Mouse (Mus musculus): ENCODE measurements around the gene Nlgn2. TPM values are rescaled to one million over a fixed set of nuclear protein-coding genes. Genes with fewer than 3 reads are reported as not detected.

Gene Nlgn2
- polyA plus RNA-seq, 1 experiment from 2014 or later = 4.7 TPM

DNA sequence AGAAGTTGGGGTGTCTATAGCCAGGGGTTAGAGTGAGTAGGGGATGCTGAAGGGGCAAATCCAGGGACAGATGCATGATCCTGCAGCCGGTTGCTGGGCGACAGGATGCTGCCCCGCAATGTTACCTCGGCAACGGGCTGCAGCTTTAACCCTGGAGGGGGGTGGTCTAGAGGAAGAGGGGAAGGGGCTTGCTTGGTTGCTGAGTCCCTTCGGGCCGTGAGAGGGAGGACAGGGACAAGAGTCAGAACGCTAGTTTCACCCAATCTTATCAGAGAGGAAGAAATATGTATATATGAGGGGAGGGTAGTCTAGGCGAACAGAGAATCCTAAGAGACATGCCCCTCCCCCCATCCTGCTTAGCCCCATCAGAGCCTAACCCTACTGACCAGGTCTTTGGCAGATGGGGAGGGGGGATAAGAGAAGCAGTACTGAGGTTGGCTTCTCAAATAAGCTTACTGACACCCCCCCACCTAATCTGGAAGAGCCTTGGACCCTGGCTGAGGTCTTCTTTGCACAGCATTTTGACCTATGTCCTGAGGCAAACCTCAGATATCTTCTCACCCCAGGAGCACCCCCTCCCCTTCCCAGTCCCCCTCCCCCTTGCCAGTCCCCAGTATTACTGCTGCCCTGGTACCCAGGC lies 2.1 kb downstream of the Nlgn2 start:
- Histone ChIP-seq H3K36me3 (replicated peaks) (peaks cover 33% of the 10 kb centered on the region), H3K9me3 (no peaks in the 10 kb centered on the region), H3K27me3 (ENCODE audit: poor library complexity, severe bottlenecking) (peaks cover 52% of the 10 kb centered on the region), H3K4me3 (peak overlapping the region; percentile 75), H3K4me1 (peaks cover 69% of the 10 kb centered on the region), H3K27ac (peak overlapping the region; percentile 87)
- DNase-seq (ENCODE audit: extremely low spot score, low spot score) = peak; percentile 59
- 2% methylated on average over 9 of the region's 9 CpGs for WGBS

DNA sequence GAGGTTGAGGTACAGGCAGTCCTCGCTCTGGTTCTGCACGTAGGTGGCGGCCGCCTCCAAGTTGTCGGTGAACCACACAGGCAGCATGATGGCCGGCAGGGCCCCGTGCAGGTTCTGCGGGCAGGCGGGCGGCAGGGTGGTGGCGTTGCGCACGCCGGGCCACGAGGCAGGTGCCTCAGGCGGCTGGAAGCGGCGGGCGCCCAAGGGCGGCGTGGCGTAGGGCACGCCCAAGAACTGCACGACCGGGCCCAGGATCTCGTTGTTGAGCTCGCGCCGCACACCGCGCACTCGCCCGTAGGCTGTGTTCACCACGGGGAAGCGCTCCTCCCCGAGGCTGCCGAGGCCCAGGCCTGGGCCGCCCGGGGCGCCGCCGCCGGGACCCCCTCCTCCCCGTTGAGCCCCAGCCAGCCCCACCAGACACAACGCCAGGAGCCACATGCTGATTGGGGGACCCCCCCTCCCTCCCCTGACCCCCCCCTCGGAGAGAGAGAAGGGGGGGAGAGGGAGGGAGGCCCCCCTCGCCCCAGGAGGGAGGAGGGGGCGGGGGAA lies 3.5 kb downstream of the Nlgn2 start:
- no peak for DNase-seq (ENCODE audit: extremely low spot score, low spot score)
- peak overlapping the region; percentile 75 for H3K4me3 ChIP-seq
- peaks cover 37% of the 10 kb centered on the region for H3K36me3 ChIP-seq (replicated peaks)
- 6% methylated on average over 44 of the region's 48 CpGs for WGBS
- no peaks in the 10 kb centered on the region for H3K9me3 ChIP-seq
- H3K27ac ChIP-seq = peak overlapping the region; percentile 87
- H3K27me3 ChIP-seq (ENCODE audit: poor library complexity, severe bottlenecking) = peaks cover 52% of the 10 kb centered on the region
- peaks cover 66% of the 10 kb centered on the region for H3K4me1 ChIP-seq

DNA sequence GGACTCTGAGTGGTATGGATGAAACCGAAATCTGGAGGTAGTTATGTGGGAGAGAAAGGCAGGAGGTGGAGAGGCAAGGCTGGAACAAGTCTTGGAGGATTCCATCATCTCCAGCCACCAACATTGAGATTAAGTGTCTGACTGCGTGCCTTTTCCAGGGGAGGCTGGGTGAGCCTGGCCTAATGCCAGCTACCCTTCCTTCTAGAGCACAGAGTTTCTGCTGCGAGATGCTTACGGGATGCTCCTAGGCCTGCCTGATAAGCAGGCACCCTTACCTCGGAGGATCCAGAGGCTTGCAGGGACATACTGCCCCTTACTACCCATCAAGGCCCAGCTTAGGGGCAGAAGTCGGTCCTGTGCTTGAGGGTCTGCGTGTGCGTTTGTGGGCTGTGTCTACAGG lies 4.0 kb downstream of the Nlgn2 start:
- Histone ChIP-seq H3K4me1 (peaks cover 66% of the 10 kb centered on the region), H3K27me3 (ENCODE audit: poor library complexity, severe bottlenecking) (peaks cover 52% of the 10 kb centered on the region), H3K9me3 (no peaks in the 10 kb centered on the region), H3K27ac (peak overlapping the region; percentile 87), H3K4me3 (peak overlapping the region; percentile 75), H3K36me3 (replicated peaks) (peaks cover 42% of the 10 kb centered on the region)
- DNase-seq (ENCODE audit: extremely low spot score, low spot score) = no peak
- 63% methylated on average over 8 of the region's 8 CpGs for WGBS

DNA sequence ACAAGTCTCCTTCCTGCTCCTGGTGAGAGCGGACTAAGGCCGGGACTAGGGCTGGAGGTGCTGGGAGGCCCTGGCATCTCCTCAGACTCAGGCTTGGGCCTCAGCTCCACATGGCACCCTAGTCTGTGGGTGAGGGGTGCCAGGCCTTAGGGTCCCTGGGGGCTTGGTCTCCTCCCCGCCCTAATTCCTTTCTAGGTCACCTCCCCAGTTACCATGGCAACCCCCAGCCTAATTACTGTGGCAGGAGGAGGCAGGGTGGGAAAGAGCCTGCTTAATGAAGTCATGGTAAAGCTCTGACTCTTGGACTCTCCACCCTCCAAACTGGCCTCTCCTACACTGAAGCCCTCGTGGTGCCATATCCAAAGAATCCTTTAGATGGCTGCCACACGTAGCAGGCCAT lies 8.8 kb downstream of the Nlgn2 start:
- DNase-seq (ENCODE audit: extremely low spot score, low spot score) = no peak
- H3K36me3 ChIP-seq (replicated peaks) = peaks cover 86% of the 10 kb centered on the region

DNA sequence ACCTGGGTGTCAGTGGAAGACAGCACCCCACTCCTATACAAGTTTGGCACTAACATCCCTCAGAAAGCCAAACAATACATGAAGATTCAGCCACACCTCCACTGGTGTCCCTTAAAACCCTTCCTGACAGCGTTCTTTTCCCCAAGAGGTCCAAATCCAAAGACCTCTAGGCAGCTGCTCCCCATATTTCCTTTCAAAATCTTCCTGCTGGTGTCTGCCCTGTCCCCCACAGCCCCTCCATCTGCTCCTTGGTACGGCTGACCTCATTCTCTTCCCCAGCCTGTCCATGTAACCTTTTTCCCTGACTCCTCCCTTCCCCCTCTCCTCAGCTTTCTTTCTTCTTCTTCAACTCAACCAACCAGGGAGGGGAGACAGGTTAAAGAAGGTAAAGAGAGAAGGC lies 14.1 kb downstream of the Nlgn2 start:
- H3K9me3 ChIP-seq = peaks cover 7% of the 10 kb centered on the region; the same call in 1 of the 2 replicates
- H3K27me3 ChIP-seq (ENCODE audit: poor library complexity, severe bottlenecking) = no peaks in the 10 kb centered on the region
- 78% methylated on average over 2 of the region's 2 CpGs for WGBS
- H3K4me1 ChIP-seq = peaks cover 7% of the 10 kb centered on the region; the same call in 1 of the 2 replicates
- H3K4me3 ChIP-seq = no peak overlapping the region
- DNase-seq (ENCODE audit: extremely low spot score, low spot score) = no peak
- H3K36me3 ChIP-seq (replicated peaks) = peaks cover 50% of the 10 kb centered on the region
- H3K27ac ChIP-seq = no peak overlapping the region

More for the DNA sequence above, 8.8 kb downstream of the Nlgn2 start:
- Histone ChIP-seq H3K4me3 (no peak overlapping the region), H3K4me1 (peaks cover 31% of the 10 kb centered on the region), H3K27me3 (ENCODE audit: poor library complexity, severe bottlenecking) (peaks cover 20% of the 10 kb centered on the region), H3K9me3 (peaks cover 7% of the 10 kb centered on the region; the same call in 1 of the 2 replicates), H3K27ac (peak overlapping the region; percentile 35; the same call in 1 of the 2 replicates)
- WGBS = 75% methylated on average over 5 of the region's 5 CpGs

DNA sequence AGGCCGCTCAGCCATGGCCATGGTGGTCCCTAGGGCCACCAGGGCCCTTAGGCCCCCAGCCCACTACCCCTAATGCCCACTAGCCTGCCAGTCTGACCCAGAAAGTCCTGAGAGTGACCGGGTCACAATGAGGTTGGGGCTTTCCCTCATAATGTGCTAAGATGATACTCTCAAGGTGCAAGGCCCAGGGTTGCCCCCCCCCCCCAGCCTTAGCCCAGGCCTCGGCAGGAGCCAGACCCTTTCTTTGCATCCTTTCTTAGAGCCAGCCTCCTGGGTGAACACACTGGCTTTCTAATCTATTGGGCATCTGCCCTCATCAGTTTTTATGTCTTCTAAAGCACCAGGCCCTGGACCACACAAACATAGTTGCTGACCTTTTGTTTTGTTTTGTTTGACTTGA lies 15.5 kb downstream of the Nlgn2 start, which contains the start of gene Spem1:
TSS of gene Spem1 (minus strand) at position 101 of the 400 bp plus-strand sequence.
- H3K27ac ChIP-seq = no peak within 1 kb of the TSS
- H3K9me3 ChIP-seq = peaks cover 17% of the 10 kb centered on the region
- 90% methylated on average over 3 of the region's 3 CpGs for WGBS
- DNase-seq (ENCODE audit: extremely low spot score, low spot score) = no peak
- H3K27me3 ChIP-seq (ENCODE audit: poor library complexity, severe bottlenecking) = no peaks in the 10 kb centered on the region
- no peak within 1 kb of the TSS for H3K4me3 ChIP-seq
- peaks cover 36% of the 10 kb centered on the region for H3K36me3 ChIP-seq (replicated peaks)
- peaks cover 7% of the 10 kb centered on the region; the same call in 1 of the 2 replicates for H3K4me1 ChIP-seq

DNA sequence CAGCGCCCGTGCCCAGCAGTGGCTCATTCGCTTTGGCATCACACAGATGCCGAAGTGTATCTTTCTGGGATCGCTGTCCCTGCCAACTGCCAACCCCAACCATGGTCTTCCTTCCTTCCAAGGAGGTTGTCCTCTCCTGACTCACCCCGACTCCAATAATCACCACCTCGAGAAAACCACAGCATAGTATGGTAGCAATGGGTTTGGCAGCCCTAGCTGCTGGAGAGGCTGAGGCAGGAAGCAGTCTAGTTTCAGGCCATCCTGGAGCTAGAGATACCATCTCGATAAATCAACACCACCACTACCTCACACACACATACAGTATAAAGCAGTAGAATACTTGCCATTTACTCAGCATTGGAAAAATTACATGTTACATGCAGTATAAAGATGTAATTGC lies 18.7 kb downstream of the Nlgn2 start:
- H3K27ac ChIP-seq = no peak overlapping the region
- WGBS = 95% methylated on average over 8 of the region's 8 CpGs

DNA sequence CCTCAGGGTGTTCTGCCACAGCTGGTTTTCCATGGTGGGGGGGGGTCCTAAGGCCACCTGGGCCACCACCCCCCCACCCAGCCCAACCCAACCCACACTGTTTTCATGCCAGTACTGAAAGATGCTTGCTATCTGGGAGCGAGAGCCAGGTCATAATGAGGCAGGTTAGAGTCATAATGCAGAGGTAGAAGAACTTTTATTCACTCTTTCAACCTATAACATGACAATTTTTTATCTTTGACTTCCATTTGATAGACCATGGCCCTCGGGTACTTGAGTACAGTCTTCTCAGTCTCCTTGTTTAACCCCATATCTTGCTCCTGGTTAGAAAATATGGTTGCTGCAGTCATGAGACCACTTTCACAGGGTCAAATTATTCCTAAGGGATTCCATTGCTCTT lies 19.2 kb downstream of the Nlgn2 start, which contains the start of gene Spem2:
TSS of gene Spem2 (minus strand) at position 101 of the 400 bp plus-strand sequence.
- Histone ChIP-seq H3K36me3 (replicated peaks) (no peaks in the 10 kb centered on the region), H3K27ac (no peak within 1 kb of the TSS), H3K4me1 (no peaks in the 10 kb centered on the region), H3K9me3 (peaks cover 19% of the 10 kb centered on the region), H3K4me3 (no peak within 1 kb of the TSS), H3K27me3 (ENCODE audit: poor library complexity, severe bottlenecking) (no peaks in the 10 kb centered on the region)
- WGBS = 80% methylated on average over 2 of the region's 2 CpGs
- DNase-seq (ENCODE audit: extremely low spot score, low spot score) = no peak

More for the DNA sequence above, 18.7 kb downstream of the Nlgn2 start:
- H3K27me3 ChIP-seq (ENCODE audit: poor library complexity, severe bottlenecking) = no peaks in the 10 kb centered on the region
- H3K9me3 ChIP-seq = peaks cover 19% of the 10 kb centered on the region
- peaks cover 5% of the 10 kb centered on the region for H3K36me3 ChIP-seq (replicated peaks)
- DNase-seq (ENCODE audit: extremely low spot score, low spot score) = no peak
- H3K4me3 ChIP-seq = no peak overlapping the region
- no peaks in the 10 kb centered on the region for H3K4me1 ChIP-seq

DNA sequence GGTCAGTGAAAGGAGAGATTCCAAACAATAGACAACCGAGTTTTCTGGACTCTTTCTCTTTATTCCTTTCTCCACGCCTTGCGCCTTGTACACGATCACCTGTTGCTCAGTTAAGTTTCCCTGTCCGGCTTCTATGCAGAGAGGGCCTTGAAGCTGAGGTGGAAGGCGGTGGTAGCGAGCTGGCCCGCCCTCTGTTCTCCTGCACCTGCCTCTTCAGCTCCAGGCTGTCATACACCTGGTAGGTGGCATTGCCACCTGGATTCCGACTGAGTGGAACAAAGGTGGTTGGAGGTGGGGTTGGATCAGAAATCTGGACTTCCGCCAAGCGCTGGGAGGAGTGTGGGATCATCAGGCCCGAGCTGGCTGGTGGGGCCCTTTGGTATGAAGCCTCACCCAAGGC lies 21.1 kb downstream of the Nlgn2 start:
- WGBS = 95% methylated on average over 12 of the region's 12 CpGs
- Histone ChIP-seq H3K27me3 (ENCODE audit: poor library complexity, severe bottlenecking) (no peaks in the 10 kb centered on the region), H3K9me3 (peaks cover 19% of the 10 kb centered on the region), H3K4me1 (no peaks in the 10 kb centered on the region), H3K36me3 (replicated peaks) (no peaks in the 10 kb centered on the region), H3K4me3 (no peak overlapping the region), H3K27ac (no peak overlapping the region)
- no peak for DNase-seq (ENCODE audit: extremely low spot score, low spot score)

DNA sequence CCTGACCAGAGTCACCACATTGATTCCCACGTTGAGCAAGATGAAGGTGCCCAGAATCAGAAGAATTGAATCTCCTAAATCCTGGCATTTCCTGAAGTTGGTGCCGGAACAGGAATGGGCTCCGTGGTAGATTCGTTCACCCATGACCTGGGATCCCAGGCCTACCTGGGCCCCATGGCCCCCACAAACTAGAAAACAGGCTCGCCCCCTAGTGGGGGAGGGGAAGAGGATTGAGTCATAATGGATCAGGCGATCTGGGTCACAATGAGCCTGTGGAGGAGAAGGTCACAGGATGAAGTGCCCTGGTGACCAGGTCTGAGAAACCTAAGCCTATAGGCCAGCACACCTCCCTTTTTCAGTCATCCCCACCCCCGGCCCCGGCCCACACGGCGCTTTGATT lies 22.4 kb downstream of the Nlgn2 start, which contains the start of gene Gm39566:
TSS of gene Gm39566 (minus strand) at position 144 of the 400 bp plus-strand sequence.
- no peak for DNase-seq (ENCODE audit: extremely low spot score, low spot score)
- Histone ChIP-seq H3K27ac (no peak within 1 kb of the TSS), H3K27me3 (ENCODE audit: poor library complexity, severe bottlenecking) (no peaks in the 10 kb centered on the region), H3K9me3 (peaks cover 19% of the 10 kb centered on the region), H3K4me1 (no peaks in the 10 kb centered on the region), H3K4me3 (no peak within 1 kb of the TSS), H3K36me3 (replicated peaks) (no peaks in the 10 kb centered on the region)
- 65% methylated on average over 10 of the region's 10 CpGs for WGBS

DNA sequence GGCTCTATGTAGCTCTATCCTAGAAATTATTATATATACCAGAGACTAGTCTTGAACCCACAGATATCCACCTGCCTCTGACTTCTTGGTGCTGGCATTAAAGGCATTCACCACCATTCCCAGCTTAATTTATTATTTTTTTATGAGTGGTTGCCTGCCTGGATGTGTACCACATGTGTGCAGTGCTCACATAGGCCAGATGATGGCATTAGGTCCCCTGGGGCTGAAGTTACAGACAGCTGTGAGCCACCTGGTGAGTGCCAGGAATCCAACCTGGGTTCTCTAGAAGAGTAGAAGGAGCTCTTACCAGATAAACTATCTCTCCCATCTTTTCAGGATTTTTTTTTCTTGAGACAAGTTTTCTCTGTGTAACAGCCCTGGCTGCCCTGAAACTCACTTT lies 27.3 kb downstream of the Nlgn2 start:
- H3K36me3 ChIP-seq (replicated peaks) = no peaks in the 10 kb centered on the region
- DNase-seq (ENCODE audit: extremely low spot score, low spot score) = no peak

DNA sequence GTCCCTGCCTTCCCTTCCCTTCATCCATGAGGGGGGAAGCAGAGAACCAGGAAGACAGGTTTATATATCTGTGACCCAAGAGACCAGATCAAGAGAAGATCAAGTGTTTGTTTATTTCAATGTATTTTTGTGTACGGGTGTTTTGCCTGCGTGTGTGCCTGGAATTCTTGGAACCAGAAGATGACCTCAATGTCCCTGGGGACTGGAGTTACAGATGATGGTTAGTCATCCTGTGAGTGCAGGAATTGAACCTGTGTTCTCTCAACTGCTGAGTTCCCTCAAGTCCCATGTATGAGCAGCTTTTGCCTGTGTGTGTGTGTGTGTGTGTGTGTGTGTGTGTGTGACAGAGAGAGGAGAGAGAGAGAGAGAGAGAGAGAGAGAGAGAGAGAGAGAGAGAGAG lies 29.9 kb downstream of the Nlgn2 start:
- Histone ChIP-seq H3K4me3 (no peak overlapping the region), H3K36me3 (replicated peaks) (no peaks in the 10 kb centered on the region), H3K4me1 (peaks cover 30% of the 10 kb centered on the region), H3K9me3 (peaks cover 5% of the 10 kb centered on the region; the same call in 1 of the 2 replicates), H3K27me3 (ENCODE audit: poor library complexity, severe bottlenecking) (peaks cover 55% of the 10 kb centered on the region), H3K27ac (no peak overlapping the region)
- 85% methylated on average over 2 of the region's 2 CpGs for WGBS
- no peak for DNase-seq (ENCODE audit: extremely low spot score, low spot score)

More for the DNA sequence above, 27.3 kb downstream of the Nlgn2 start:
- Histone ChIP-seq H3K4me3 (no peak overlapping the region), H3K27me3 (ENCODE audit: poor library complexity, severe bottlenecking) (peaks cover 28% of the 10 kb centered on the region), H3K27ac (no peak overlapping the region), H3K4me1 (peaks cover 4% of the 10 kb centered on the region; the same call in 1 of the 2 replicates), H3K9me3 (peaks cover 5% of the 10 kb centered on the region; the same call in 1 of the 2 replicates)

DNA sequence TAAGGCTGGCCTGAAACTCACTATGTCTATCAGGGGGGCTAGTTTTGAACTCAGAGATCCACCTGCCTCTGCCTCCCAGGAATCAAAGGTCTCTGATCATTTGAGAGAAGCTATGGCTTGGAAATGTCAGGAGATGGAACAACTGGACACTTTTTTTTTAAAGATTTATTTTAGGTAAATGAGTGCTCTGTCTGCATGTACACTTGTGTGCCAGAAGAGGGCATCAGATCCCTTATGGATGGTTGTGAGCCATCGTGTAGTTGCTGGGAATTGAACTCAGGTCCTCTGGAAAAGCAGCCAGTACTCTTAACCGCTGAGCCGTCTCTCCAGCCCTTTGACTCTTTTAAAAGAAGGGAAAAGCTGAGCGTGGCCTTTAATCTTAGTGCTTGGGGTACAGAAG lies 31.2 kb downstream of the Nlgn2 start:
- DNase-seq (ENCODE audit: extremely low spot score, low spot score) = no peak
- Histone ChIP-seq H3K4me3 (no peak overlapping the region), H3K36me3 (replicated peaks) (no peaks in the 10 kb centered on the region), H3K27ac (no peak overlapping the region), H3K4me1 (peaks cover 43% of the 10 kb centered on the region), H3K27me3 (ENCODE audit: poor library complexity, severe bottlenecking) (peaks cover 67% of the 10 kb centered on the region), H3K9me3 (peaks cover 5% of the 10 kb centered on the region; the same call in 1 of the 2 replicates)
- WGBS = 78% methylated on average over 4 of the region's 4 CpGs
